Mouse (Mus musculus) lung, embryonic 16.5 days (tissue): Measurements from ENCODE around the gene Armh4. TPM values are rescaled to one million over a fixed set of nuclear protein-coding genes. Genes with fewer than 3 reads are reported as not detected.

Experiments
- ATAC-seq: fragments of 200-750 bp; cut with Nextera tagmentation; 2 replicates; pipeline ENCODE4 v1.8.0; 2017; ENCODE audit warnings: low read depth, mild to moderate bottlenecking, moderate library complexity
- H3K27ac ChIP-seq: fragments of 300-500 bp; sonication (generic); 2 replicates; pipeline ENCODE4 v1.5.1; 2014; ENCODE audit warnings: mild to moderate bottlenecking, control low read depth, low read length
- H3K27me3 ChIP-seq: fragments of 300-500 bp; sonication (generic); 2 replicates; pipeline ENCODE4 v1.6.1; 2014; ENCODE audit warnings: low read depth, low read length, mixed read lengths; ENCODE audit not compliant: control insufficient read depth, insufficient read depth
- H3K36me3 ChIP-seq: fragments of 300-500 bp; sonication (generic); 2 replicates; pipeline ENCODE4 v1.6.1; 2014; ENCODE audit warnings: low read length; ENCODE audit not compliant: control insufficient read depth, insufficient read depth
- H3K4me1 ChIP-seq: fragments of 300-500 bp; sonication (generic); replicated peaks from 2 replicates; pipeline ENCODE4 v1.6.1; 2014; ENCODE audit warnings: low read length, mixed read lengths; ENCODE audit not compliant: control insufficient read depth, insufficient read depth
- H3K4me2 ChIP-seq: fragments of 300-500 bp; sonication (generic); 2 replicates; pipeline ENCODE4 v1.6.1; 2014; ENCODE audit warnings: low read depth, low read length, control low read depth
- H3K4me3 ChIP-seq: fragments of 300-500 bp; sonication (generic); 2 replicates; pipeline ENCODE4 v1.5.1; 2014; ENCODE audit warnings: mild to moderate bottlenecking, low read length, control low read depth
- H3K9ac ChIP-seq: fragments of 300-500 bp; sonication (generic); 2 replicates; pipeline ENCODE4 v1.6.1; 2014; ENCODE audit warnings: low read length, control low read depth
- H3K9me3 ChIP-seq: fragments of 300-500 bp; sonication (generic); 2 replicates; pipeline ENCODE4 v1.6.1; 2016; ENCODE audit warnings: low read length; ENCODE audit not compliant: control insufficient read depth
- WGBS: fragments of 180-500 bp; shearing (Covaris S2); extraction: QIAGEN DNeasy Blood & Tissue Kit; methylation state at CpG from one replicate; pipeline ENCODE4 v1.1.7; 2014; 5-methylcytosine and 5-hydroxymethylcytosine counted together
- polyA plus RNA-seq: library from polyadenylated mRNA; unstranded; fragments of >200 nt; fragmentation: Nextera tagmentation; extraction: Ambion mirVana; gene quantifications from 2 replicates; pipeline ENCODE4 v1.2.1, GENCODE M21; 2015

Gene Armh4
- polyA plus RNA-seq, 1 experiment from 2014 or later: 11.8 TPM

DNA sequence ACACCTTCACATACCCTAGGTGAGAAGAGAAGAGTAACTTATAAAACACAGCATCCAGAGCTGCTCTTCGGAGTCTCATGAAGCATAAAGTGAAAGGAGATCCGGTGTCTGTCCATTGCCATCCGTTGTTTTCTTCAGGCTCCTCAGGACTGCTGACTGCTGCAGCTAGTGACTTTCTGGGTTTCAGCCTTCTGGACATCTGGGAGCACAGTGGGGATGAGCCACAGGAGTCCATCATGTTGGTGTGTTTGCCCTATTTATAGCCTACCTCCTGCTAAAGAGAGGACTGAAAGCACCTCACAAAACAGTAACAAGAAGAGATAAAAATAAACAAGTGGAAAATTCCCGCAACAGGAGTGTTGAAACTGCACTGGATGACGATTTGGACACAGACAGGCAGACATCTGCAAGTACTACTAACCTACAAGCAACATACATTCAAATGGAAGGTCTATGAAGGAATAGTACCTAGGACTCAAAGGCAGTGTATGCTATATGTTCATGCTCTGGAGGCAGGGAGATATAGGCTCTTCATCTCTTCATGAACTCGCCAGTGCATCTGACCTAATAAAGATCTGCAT, 39.1 kb downstream of the Armh4 start:
- WGBS: 74% methylated on average over 6 of the region's 6 CpGs
- no peak for ATAC-seq

GRCm38 (mm10) chr14:49739328-49739727, 43.9 kb downstream of the Armh4 start:
- H3K4me2 ChIP-seq: no peak overlapping the region
- WGBS: 43% methylated on average over 7 of the region's 7 CpGs
- H3K27ac ChIP-seq: no peak overlapping the region
- no peak for ATAC-seq
- no peak overlapping the region for H3K9ac ChIP-seq
- no peak overlapping the region for H3K4me3 ChIP-seq
- H3K9me3 ChIP-seq: no peaks in the 10 kb centered on the region
- no peaks in the 10 kb centered on the region; the same call in 1 of the 2 replicates for H3K4me1 ChIP-seq
- H3K27me3 ChIP-seq: no peaks in the 10 kb centered on the region
- no peaks in the 10 kb centered on the region for H3K36me3 ChIP-seq

More for the DNA sequence above, 39.1 kb downstream of the Armh4 start:
- no peak overlapping the region for H3K4me2 ChIP-seq
- no peaks in the 10 kb centered on the region; the same call in 1 of the 2 replicates for H3K4me1 ChIP-seq
- no peaks in the 10 kb centered on the region for H3K36me3 ChIP-seq
- no peak overlapping the region for H3K9ac ChIP-seq
- no peaks in the 10 kb centered on the region for H3K9me3 ChIP-seq
- H3K27me3 ChIP-seq: no peaks in the 10 kb centered on the region
- H3K27ac ChIP-seq: no peak overlapping the region
- no peak overlapping the region for H3K4me3 ChIP-seq

DNA sequence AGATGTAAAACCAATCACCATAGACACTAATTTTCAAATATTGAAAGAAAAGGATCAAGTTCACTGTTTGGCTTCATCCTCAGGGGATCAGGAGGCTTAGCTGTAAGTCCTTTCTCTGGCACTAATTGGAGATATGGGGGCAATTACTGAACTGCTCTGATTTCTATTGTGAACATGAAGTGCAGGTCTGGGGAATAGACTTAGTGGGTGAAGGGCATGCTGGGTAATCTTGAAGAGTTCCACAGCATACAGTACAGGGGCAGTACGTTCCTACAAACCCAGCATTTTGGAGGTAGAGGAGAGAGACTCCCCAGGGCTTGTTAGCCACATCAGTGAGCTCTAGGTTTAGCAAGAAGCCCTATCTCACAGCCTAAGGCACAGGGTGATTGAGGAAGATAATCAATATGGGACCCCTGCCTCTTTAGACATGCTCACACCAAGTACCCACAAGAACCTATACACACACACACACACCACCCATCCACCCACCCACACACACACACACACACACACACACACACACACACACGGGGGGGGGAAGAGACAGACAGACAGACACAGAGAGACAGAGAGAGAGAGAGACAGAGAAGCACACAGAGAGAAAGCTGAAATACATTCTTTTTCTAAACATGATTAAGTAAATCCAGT, 44.6 kb downstream of the Armh4 start:
- no peak for ATAC-seq

GRCm38 (mm10) chr14:49733950-49734349, 49.2 kb downstream of the Armh4 start:
- H3K4me1 ChIP-seq: no peaks in the 10 kb centered on the region

More for the DNA sequence above, 44.6 kb downstream of the Armh4 start:
- H3K27me3 ChIP-seq: no peaks in the 10 kb centered on the region
- no peaks in the 10 kb centered on the region for H3K36me3 ChIP-seq
- no peak overlapping the region for H3K27ac ChIP-seq
- H3K4me1 ChIP-seq: no peaks in the 10 kb centered on the region; the same call in 1 of the 2 replicates
- 49% methylated on average over 2 of the region's 2 CpGs for WGBS
- no peak overlapping the region for H3K9ac ChIP-seq
- H3K4me2 ChIP-seq: no peak overlapping the region
- no peak overlapping the region for H3K4me3 ChIP-seq
- no peaks in the 10 kb centered on the region for H3K9me3 ChIP-seq

DNA sequence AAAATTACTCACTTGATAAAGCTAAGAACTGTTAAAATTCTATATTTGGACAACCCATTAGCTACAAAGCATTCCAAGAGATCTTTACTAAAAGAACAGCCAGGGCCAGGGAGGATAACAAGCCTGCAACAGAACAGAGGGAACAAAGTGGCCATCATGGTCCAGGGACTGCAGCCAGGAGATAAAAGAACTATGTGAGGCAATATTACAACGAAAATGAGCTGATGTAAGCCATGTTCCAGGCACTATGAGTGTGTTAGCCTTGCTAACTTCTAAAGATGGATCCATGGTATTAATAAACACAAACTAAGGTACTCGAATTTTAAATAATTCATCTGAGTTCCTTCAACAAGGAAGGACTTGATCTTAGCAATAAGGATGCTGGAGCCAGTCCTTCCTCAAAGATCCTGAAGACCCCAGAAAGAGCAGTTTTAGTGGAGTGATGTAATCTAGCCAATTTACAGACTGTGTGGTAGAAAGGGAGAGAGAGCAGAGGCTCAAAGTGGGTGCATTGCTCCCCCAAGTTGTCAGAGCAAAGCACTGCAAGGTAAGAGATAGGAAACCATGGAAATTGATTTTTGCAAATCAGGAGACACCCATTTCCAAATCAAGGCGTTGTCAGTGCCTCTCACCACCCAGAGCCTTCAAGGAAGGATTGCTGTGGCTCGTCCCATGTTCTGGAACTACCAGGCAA, 59.7 kb downstream of the Armh4 start:
- ATAC-seq: no peak
- no peaks in the 10 kb centered on the region for H3K9me3 ChIP-seq

More at GRCm38 (mm10) chr14:49733950-49734349, 49.2 kb downstream of the Armh4 start:
- H3K27ac ChIP-seq: no peak overlapping the region
- H3K9me3 ChIP-seq: no peaks in the 10 kb centered on the region
- no peaks in the 10 kb centered on the region for H3K27me3 ChIP-seq
- no peak overlapping the region for H3K4me3 ChIP-seq
- no peak overlapping the region for H3K9ac ChIP-seq
- H3K36me3 ChIP-seq: no peaks in the 10 kb centered on the region
- no peak overlapping the region for H3K4me2 ChIP-seq
- ATAC-seq: no peak

DNA sequence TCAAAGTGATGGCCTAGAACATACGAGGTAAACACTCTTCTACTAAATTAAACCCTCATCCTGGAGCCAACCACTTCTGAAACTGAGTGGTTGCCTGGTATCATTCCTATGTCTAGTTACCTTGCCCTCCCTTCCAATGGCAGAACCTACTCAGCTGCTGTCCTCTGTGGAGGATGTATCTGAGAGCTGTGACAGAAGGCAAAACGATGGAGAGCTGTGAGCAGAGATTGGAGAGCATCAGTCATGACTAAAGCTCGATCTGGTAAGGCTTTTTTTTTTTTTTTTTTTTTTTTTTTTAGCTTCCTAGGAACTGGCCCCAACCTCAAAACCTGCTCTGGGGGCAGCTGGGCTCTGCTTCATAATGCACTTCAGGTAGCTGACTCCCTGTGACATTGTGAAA, 60.4 kb downstream of the Armh4 start:
- Histone ChIP-seq H3K4me2 (no peak overlapping the region), H3K9ac (no peak overlapping the region), H3K4me3 (no peak overlapping the region), H3K4me1 (no peaks in the 10 kb centered on the region), H3K27ac (no peak overlapping the region), H3K27me3 (no peaks in the 10 kb centered on the region), H3K9me3 (no peaks in the 10 kb centered on the region), H3K36me3 (no peaks in the 10 kb centered on the region)
- WGBS: 60% methylated on average over 3 of the region's 3 CpGs
- no peak for ATAC-seq

More for the DNA sequence above, 59.7 kb downstream of the Armh4 start:
- no peaks in the 10 kb centered on the region for H3K27me3 ChIP-seq
- H3K4me1 ChIP-seq: no peaks in the 10 kb centered on the region
- H3K36me3 ChIP-seq: no peaks in the 10 kb centered on the region
- 35% methylated on average over 4 of the region's 4 CpGs for WGBS
- H3K4me3 ChIP-seq: no peak overlapping the region
- H3K4me2 ChIP-seq: no peak overlapping the region
- no peak overlapping the region for H3K9ac ChIP-seq
- H3K27ac ChIP-seq: no peak overlapping the region

GRCm38 (mm10) chr14:49721281-49721680, 61.9 kb downstream of the Armh4 start:
- Histone ChIP-seq H3K27me3 (no peaks in the 10 kb centered on the region), H3K36me3 (no peaks in the 10 kb centered on the region), H3K27ac (no peak overlapping the region), H3K4me1 (no peaks in the 10 kb centered on the region), H3K4me3 (no peak overlapping the region), H3K9ac (no peak overlapping the region), H3K9me3 (no peaks in the 10 kb centered on the region), H3K4me2 (no peak overlapping the region)
- 37% methylated on average over 1 of the region's 1 CpGs for WGBS
- no peak for ATAC-seq

- H3K27ac ChIP-seq: no peak overlapping the region
These were observed 63.5 kb downstream of the Armh4 start for GRCm38 (mm10) chr14:49719678-49720077.

GRCm38 (mm10) chr14:49711016-49711415, 72.2 kb downstream of the Armh4 start:
- no peak overlapping the region for H3K4me3 ChIP-seq
- H3K4me2 ChIP-seq: no peak overlapping the region
- ATAC-seq: no peak
- H3K4me1 ChIP-seq: no peaks in the 10 kb centered on the region
- H3K27ac ChIP-seq: no peak overlapping the region
- WGBS: 36% methylated on average over 3 of the region's 3 CpGs
- no peaks in the 10 kb centered on the region for H3K9me3 ChIP-seq
- no peaks in the 10 kb centered on the region for H3K27me3 ChIP-seq
- H3K36me3 ChIP-seq: no peaks in the 10 kb centered on the region
- no peak overlapping the region for H3K9ac ChIP-seq

More at GRCm38 (mm10) chr14:49719678-49720077, 63.5 kb downstream of the Armh4 start:
- no peaks in the 10 kb centered on the region for H3K27me3 ChIP-seq
- H3K36me3 ChIP-seq: no peaks in the 10 kb centered on the region
- H3K4me3 ChIP-seq: no peak overlapping the region
- no peak for ATAC-seq
- no peaks in the 10 kb centered on the region for H3K4me1 ChIP-seq
- H3K9ac ChIP-seq: no peak overlapping the region
- H3K4me2 ChIP-seq: no peak overlapping the region
- H3K9me3 ChIP-seq: no peaks in the 10 kb centered on the region
